Mouse (Mus musculus): ENCODE measurements at regions not wholly inside any gene's neighbourhood (a gene's known extent, or its start where the extent isn't known, plus 50 kb on each side); places are given as distances from the start of the nearest gene placed in this dataset.
"Not testable (repeated sequence)": the region's sequence is repeated elsewhere in the genome, so short reads cannot be mapped to it uniquely, and the experiment has no call there.

- not testable (repeated sequence) for H3K27me3 ChIP-seq (replicated peaks; ENCODE audit: control insufficient read depth, insufficient read depth, low read length); H3K27ac ChIP-seq (ENCODE audit: low read length); ATAC-seq; H3K9ac ChIP-seq (replicated peaks; ENCODE audit: low read depth, low read length); H3K36me3 ChIP-seq (ENCODE audit: control insufficient read depth, insufficient read depth); H3K9me3 ChIP-seq (ENCODE audit: control insufficient read depth, low read length); H3K4me3 ChIP-seq (replicated peaks; ENCODE audit: low read length); H3K4me2 ChIP-seq (ENCODE audit: low read length); H3K4me1 ChIP-seq (replicated peaks; ENCODE audit: control insufficient read depth, insufficient read depth, low read length)
- 42% methylated on average over 1 of the region's 1 CpGs for WGBS
Observed at GRCm38 (mm10) chr14:73441206-73441950, 56.3 kb upstream of the Itm2b start.

- Histone ChIP-seq H3K4me3 (replicated peaks; ENCODE audit: low read length) (no peak overlapping the region), H3K4me2 (ENCODE audit: low read length) (no peak overlapping the region), H3K9me3 (ENCODE audit: control insufficient read depth, low read length) (no peaks in the 10 kb centered on the region), H3K9ac (replicated peaks; ENCODE audit: low read depth, low read length) (no peak overlapping the region), H3K4me1 (replicated peaks; ENCODE audit: control insufficient read depth, insufficient read depth, low read length) (no peaks in the 10 kb centered on the region), H3K27me3 (replicated peaks; ENCODE audit: control insufficient read depth, insufficient read depth, low read length) (no peaks in the 10 kb centered on the region), H3K27ac (ENCODE audit: low read length) (no peak overlapping the region), H3K36me3 (ENCODE audit: control insufficient read depth, insufficient read depth) (no peaks in the 10 kb centered on the region)
- no peak for ATAC-seq
- WGBS, result 95% methylated on average over 3 of the region's 3 CpGs
Observed at GRCm38 (mm10) chr14:73439802-73440309, 54.8 kb upstream of the Itm2b start.

- WGBS, result 78% methylated on average over 4 of the region's 4 CpGs
- Histone ChIP-seq H3K27me3 (replicated peaks; ENCODE audit: control insufficient read depth, insufficient read depth, low read length) (no peaks in the 10 kb centered on the region), H3K4me2 (ENCODE audit: low read length) (no peak overlapping the region), H3K4me3 (replicated peaks; ENCODE audit: low read length) (no peak overlapping the region), H3K9ac (replicated peaks; ENCODE audit: low read depth, low read length) (no peak overlapping the region), H3K36me3 (ENCODE audit: control insufficient read depth, insufficient read depth) (no peaks in the 10 kb centered on the region), H3K4me1 (replicated peaks; ENCODE audit: control insufficient read depth, insufficient read depth, low read length) (0 out of 2 replicates have a peak, but pooled peaks cover under 1% of the 10 kb centered on the region), H3K27ac (ENCODE audit: low read length) (no peak overlapping the region), H3K9me3 (ENCODE audit: control insufficient read depth, low read length) (no peaks in the 10 kb centered on the region)
- ATAC-seq, result no peak
Observed at GRCm38 (mm10) chr14:73435839-73436238, 50.8 kb upstream of the Itm2b start.
